In genomic region chr4:155694482-155695401, GRCm38 (mm10) we compare ENCODE assay signal across 8 mouse cellular contexts. TPM values are rescaled to one million over a fixed set of nuclear protein-coding genes. Genes with fewer than 3 reads are reported as not detected.
DNase-seq lines count a peak whose midpoint lies in the region; ATAC-seq lines count a peak whose summit lies in the region.

No protein-coding gene starts in this region.

- H3K9ac ChIP-seq in embryonic facial prominence, embryonic 15.5 days, result peak overlapping the region; percentile 58
- peak overlapping the region; percentile 74 for H3K9ac ChIP-seq in heart, embryonic 14.5 days (ENCODE audit: low read length)
- peak overlapping the region; percentile 58; the same call in 1 of the 2 replicates for H3K9ac ChIP-seq in liver, embryonic 12.5 days

- H3K36me3 ChIP-seq in embryonic facial prominence, embryonic 15.5 days, result no peaks in the 10 kb centered on the region
- no peaks in the 10 kb centered on the region for H3K36me3 ChIP-seq in heart, embryonic 14.5 days (ENCODE audit: control insufficient read depth, insufficient read depth, low read length)
- H3K36me3 ChIP-seq in liver, embryonic 12.5 days, result no peaks in the 10 kb centered on the region

- under 1% methylated on average over 91 of the region's 92 CpGs for WGBS in embryonic facial prominence, embryonic 15.5 days
- 2% methylated on average over 92 of the region's 92 CpGs for WGBS in heart, embryonic 14.5 days
- 1% methylated on average over 92 of the region's 92 CpGs for WGBS in liver, embryonic 12.5 days (ENCODE audit: insufficient replicate concordance)

- H3K27ac ChIP-seq in embryonic facial prominence, embryonic 15.5 days (replicated peaks), result peak overlapping the region; percentile 80
- H3K27ac ChIP-seq in heart, embryonic 14.5 days (replicated peaks in 1 of 2; ENCODE audit: control insufficient read depth in 1 of 2, insufficient read depth in 1 of 2, low read depth in 2 of 2, low read length in 2 of 2), result no peak overlapping the region
- 0 out of 2 replicates have a peak overlapping the region, but pooled peaks have one; percentile 20 for H3K27ac ChIP-seq in liver, embryonic 12.5 days

- no peaks in the 10 kb centered on the region for H3K9me3 ChIP-seq in embryonic facial prominence, embryonic 15.5 days (replicated peaks)
- no peaks in the 10 kb centered on the region for H3K9me3 ChIP-seq in heart, embryonic 14.5 days (ENCODE audit: control insufficient read depth, low read length)
- H3K9me3 ChIP-seq in liver, embryonic 12.5 days (replicated peaks), result no peaks in the 10 kb centered on the region

- H3K4me2 ChIP-seq in embryonic facial prominence, embryonic 15.5 days (replicated peaks), result peak overlapping the region; percentile 95
- H3K4me2 ChIP-seq in heart, embryonic 14.5 days (ENCODE audit: low read length), result peak overlapping the region; percentile 97
- peak overlapping the region; percentile 82 for H3K4me2 ChIP-seq in liver, embryonic 12.5 days

- DNase-seq in B cell, adult 2 months, result peak; percentile 73 to 79
- DNase-seq in adrenal gland, postnatal 25 days, result peak; percentile 61
- DNase-seq in kidney, postnatal 10 days, result peak; percentile 76
- DNase-seq in naive thymus-derived CD4-positive, alpha-beta T cell, adult 2 months (ENCODE audit: low read depth), result peak; percentile 91
- peak; percentile 42 to 74 for DNase-seq in spleen, postnatal 4 days (ENCODE audit: low spot score in 2 of 2)

- ATAC-seq in embryonic facial prominence, embryonic 15.5 days (ENCODE audit: insufficient number of reproducible peaks, low FRiP score, low TSS enrichment, low read depth), result peak; percentile 81
- peak; percentile 59 for ATAC-seq in heart, embryonic 14.5 days (ENCODE audit: insufficient number of reproducible peaks, insufficient read depth, low FRiP score, low read depth)
- peak; percentile 21; the same call in 1 of the 2 replicates for ATAC-seq in liver, embryonic 12.5 days

- H3K27me3 ChIP-seq in embryonic facial prominence, embryonic 15.5 days, result peaks cover 7% of the 10 kb centered on the region; the same call in 1 of the 2 replicates
- peaks cover 17% of the 10 kb centered on the region; the same call in 1 of the 2 replicates for H3K27me3 ChIP-seq in heart, embryonic 14.5 days (ENCODE audit: control insufficient read depth, insufficient read depth, low read length)
- peaks cover 70% of the 10 kb centered on the region for H3K27me3 ChIP-seq in liver, embryonic 12.5 days (replicated peaks)

- H3K4me3 ChIP-seq in embryonic facial prominence, embryonic 15.5 days (replicated peaks), result peak overlapping the region; percentile 74
- peak overlapping the region; percentile 60 to 61 for H3K4me3 ChIP-seq in heart, embryonic 14.5 days (ENCODE audit: control insufficient read depth in 1 of 2, insufficient read depth in 1 of 2, low read depth in 1 of 2, low read length in 2 of 2)
- peak overlapping the region; percentile 61 for H3K4me3 ChIP-seq in liver, embryonic 12.5 days

- peaks cover 26% of the 10 kb centered on the region for H3K4me1 ChIP-seq in embryonic facial prominence, embryonic 15.5 days
- H3K4me1 ChIP-seq in heart, embryonic 14.5 days (ENCODE audit: control insufficient read depth in 2 of 2, insufficient read depth in 2 of 2, low read length in 2 of 2), result peaks cover 0 to 3% of the 10 kb centered on the region in 2 experiments; a peak in 3 of 4 replicates
- peaks cover 9% of the 10 kb centered on the region for H3K4me1 ChIP-seq in liver, embryonic 12.5 days

RNA-seq across cellular contexts. Expression of gene Fndc10, which starts 0.6 kb away (rescaled TPM):
- 50.8 and 67.4 TPM in 2 replicates for total RNA-seq in adrenal gland, postnatal 25 days (2021)
- polyA plus RNA-seq in embryonic facial prominence, embryonic 15.5 days (2015; fragmentation: Nextera tagmentation; extraction: Ambion mirVana), result 13.5 and 13.9 TPM in 2 replicates
- polyA plus RNA-seq in heart, embryonic 14.5 days (2014; fragmentation: Nextera tagmentation; extraction: Ambion mirVana), result 1.9 and 2.4 TPM in 2 replicates
- polyA plus RNA-seq in liver, embryonic 12.5 days (2016; fragmentation: Nextera tagmentation; extraction: Ambion mirVana), result 1.9 and 2.0 TPM in 2 replicates

RNA-seq across cellular contexts. Expression of gene Ssu72, which starts 9.9 kb away (rescaled TPM):
- 100 and 123 TPM in 2 replicates for total RNA-seq in adrenal gland, postnatal 25 days (2021)
- 135 and 140 TPM in 2 replicates for polyA plus RNA-seq in embryonic facial prominence, embryonic 15.5 days (2015; fragmentation: Nextera tagmentation; extraction: Ambion mirVana)
- polyA plus RNA-seq in heart, embryonic 14.5 days (2014; fragmentation: Nextera tagmentation; extraction: Ambion mirVana), result 113 and 115 TPM in 2 replicates
- 80.8 and 91.2 TPM in 2 replicates for polyA plus RNA-seq in liver, embryonic 12.5 days (2016; fragmentation: Nextera tagmentation; extraction: Ambion mirVana)

RNA-seq across cellular contexts. Expression of gene Mib2, which starts 25.7 kb away (rescaled TPM):
- total RNA-seq in adrenal gland, postnatal 25 days (2021), result 47.0 and 60.2 TPM in 2 replicates
- 36.3 and 36.8 TPM in 2 replicates for polyA plus RNA-seq in embryonic facial prominence, embryonic 15.5 days (2015; fragmentation: Nextera tagmentation; extraction: Ambion mirVana)
- 12.5 and 15.3 TPM in 2 replicates for polyA plus RNA-seq in heart, embryonic 14.5 days (2014; fragmentation: Nextera tagmentation; extraction: Ambion mirVana)
- 7.2 and 7.4 TPM in 2 replicates for polyA plus RNA-seq in liver, embryonic 12.5 days (2016; fragmentation: Nextera tagmentation; extraction: Ambion mirVana)

RNA-seq across cellular contexts. Expression of gene Tmem240, which starts 39.9 kb away (rescaled TPM):
- total RNA-seq in adrenal gland, postnatal 25 days (2021), result 0.86 and 1.6 TPM in 2 replicates
- polyA plus RNA-seq in embryonic facial prominence, embryonic 15.5 days (2015; fragmentation: Nextera tagmentation; extraction: Ambion mirVana), result 1.6 and 2.2 TPM in 2 replicates
- 0.23 and 0.28 TPM in 2 replicates for polyA plus RNA-seq in heart, embryonic 14.5 days (2014; fragmentation: Nextera tagmentation; extraction: Ambion mirVana)
- 0.17 and 0.24 TPM in 2 replicates for polyA plus RNA-seq in liver, embryonic 12.5 days (2016; fragmentation: Nextera tagmentation; extraction: Ambion mirVana)

RNA-seq across cellular contexts. Expression of gene Mmp23, which starts 41.6 kb away (rescaled TPM):
- total RNA-seq in adrenal gland, postnatal 25 days (2021), result 3.7 and 4.2 TPM in 2 replicates
- 38.5 and 39.0 TPM in 2 replicates for polyA plus RNA-seq in embryonic facial prominence, embryonic 15.5 days (2015; fragmentation: Nextera tagmentation; extraction: Ambion mirVana)
- 63.1 and 67.1 TPM in 2 replicates for polyA plus RNA-seq in heart, embryonic 14.5 days (2014; fragmentation: Nextera tagmentation; extraction: Ambion mirVana)
- polyA plus RNA-seq in liver, embryonic 12.5 days (2016; fragmentation: Nextera tagmentation; extraction: Ambion mirVana), result 8.1 and 9.2 TPM in 2 replicates

Comparison
In these comparisons a context has a peak if more than half of its experiments do, and no peak if none do; other contexts are left out.
1. ATAC-seq: peak in every context shown above with its lines; median percentile 81 in embryonic facial prominence, embryonic 15.5 days; 59 in heart, embryonic 14.5 days; 21 in liver, embryonic 12.5 days.
2. H3K27ac ChIP-seq: peak in embryonic facial prominence, embryonic 15.5 days (single experiment) and liver, embryonic 12.5 days (single experiment); none in heart, embryonic 14.5 days (0 of 2).
3. Peak in every context shown above with its lines, with median percentiles within 50 percentile points of each other: DNase-seq, H3K4me2 ChIP-seq, H3K4me3 ChIP-seq and H3K9ac ChIP-seq.